Mouse (Mus musculus) spleen, postnatal 36 days (tissue): ENCODE measurements at regions not wholly inside any gene's neighbourhood (a gene's known extent, or its start where the extent isn't known, plus 50 kb on each side); places are given as distances from the start of the nearest gene placed in this dataset.

ENCODE experiments used
- DNase-seq, 2 experiments: peaks; one replicate each; pipeline ENCODE4 v3.0.0; 2022; ENCODE audit warnings: low spot score in 2 of 2, mixed read lengths in 1 of 2

- DNase-seq = no peak
These were observed 231.2 kb upstream of the Msx2 start for GRCm38 (mm10) chr13:53704104-53704503.

- no peak for DNase-seq
These were observed 227.4 kb upstream of the Msx2 start for GRCm38 (mm10) chr13:53700236-53700635.

GRCm38 (mm10) chr13:53697954-53698353 is 225.1 kb upstream of the Msx2 start:
- no peak for DNase-seq

- no peak for DNase-seq
These were observed 222.5 kb upstream of the Msx2 start for GRCm38 (mm10) chr13:53695385-53695784.

- no peak for DNase-seq
These were observed 216.1 kb upstream of the Msx2 start for GRCm38 (mm10) chr13:53688934-53689333.

- no peak for DNase-seq
These were observed 215.6 kb upstream of the Msx2 start for GRCm38 (mm10) chr13:53688489-53688888.

- DNase-seq = no peak
These were observed 211.6 kb upstream of the Msx2 start for GRCm38 (mm10) chr13:53684498-53684897.

- DNase-seq = no peak
These were observed 204.3 kb upstream of the Msx2 start for GRCm38 (mm10) chr13:53677187-53677586.

- no peak for DNase-seq
These were observed 197.5 kb upstream of the Msx2 start for GRCm38 (mm10) chr13:53670361-53670760.

- no peak for DNase-seq
These were observed 194.6 kb upstream of the Msx2 start for GRCm38 (mm10) chr13:53667518-53667917.

GRCm38 (mm10) chr13:53665592-53665991 is 192.7 kb upstream of the Msx2 start:
- no peak for DNase-seq

GRCm38 (mm10) chr13:53664631-53665230 is 191.9 kb upstream of the Msx2 start:
- no peak for DNase-seq

GRCm38 (mm10) chr13:53652826-53653225 is 180.0 kb upstream of the Msx2 start:
- DNase-seq = no peak

- no peak for DNase-seq
These were observed 175.5 kb upstream of the Msx2 start for GRCm38 (mm10) chr13:53648353-53648752.

GRCm38 (mm10) chr13:53642557-53642956 is 169.7 kb upstream of the Msx2 start:
- no peak for DNase-seq

GRCm38 (mm10) chr13:53639584-53639983 is 166.7 kb upstream of the Msx2 start:
- no peak for DNase-seq

GRCm38 (mm10) chr13:53639115-53639514 is 166.2 kb upstream of the Msx2 start:
- DNase-seq = no peak

GRCm38 (mm10) chr13:53636011-53636410 is 163.1 kb upstream of the Msx2 start:
- DNase-seq = no peak

GRCm38 (mm10) chr13:53634637-53635203 is 161.8 kb upstream of the Msx2 start:
- no peak for DNase-seq

GRCm38 (mm10) chr13:53598050-53598449 is 125.2 kb upstream of the Msx2 start:
- no peak for DNase-seq

GRCm38 (mm10) chr13:53596871-53597800 is 124.3 kb upstream of the Msx2 start:
- DNase-seq = no peak

GRCm38 (mm10) chr13:53592755-53593154 is 119.9 kb upstream of the Msx2 start:
- no peak for DNase-seq

- no peak for DNase-seq
These were observed 113.9 kb upstream of the Msx2 start for GRCm38 (mm10) chr13:53586771-53587170.
